Mouse (Mus musculus): ENCODE results near the gene Gsc2. TPM values are rescaled to one million over a fixed set of nuclear protein-coding genes. Genes with fewer than 3 reads are reported as not detected.

The Gsc2 gene
- not detected for polyA plus RNA-seq (2017; shearing (Covaris generic))

DNA sequence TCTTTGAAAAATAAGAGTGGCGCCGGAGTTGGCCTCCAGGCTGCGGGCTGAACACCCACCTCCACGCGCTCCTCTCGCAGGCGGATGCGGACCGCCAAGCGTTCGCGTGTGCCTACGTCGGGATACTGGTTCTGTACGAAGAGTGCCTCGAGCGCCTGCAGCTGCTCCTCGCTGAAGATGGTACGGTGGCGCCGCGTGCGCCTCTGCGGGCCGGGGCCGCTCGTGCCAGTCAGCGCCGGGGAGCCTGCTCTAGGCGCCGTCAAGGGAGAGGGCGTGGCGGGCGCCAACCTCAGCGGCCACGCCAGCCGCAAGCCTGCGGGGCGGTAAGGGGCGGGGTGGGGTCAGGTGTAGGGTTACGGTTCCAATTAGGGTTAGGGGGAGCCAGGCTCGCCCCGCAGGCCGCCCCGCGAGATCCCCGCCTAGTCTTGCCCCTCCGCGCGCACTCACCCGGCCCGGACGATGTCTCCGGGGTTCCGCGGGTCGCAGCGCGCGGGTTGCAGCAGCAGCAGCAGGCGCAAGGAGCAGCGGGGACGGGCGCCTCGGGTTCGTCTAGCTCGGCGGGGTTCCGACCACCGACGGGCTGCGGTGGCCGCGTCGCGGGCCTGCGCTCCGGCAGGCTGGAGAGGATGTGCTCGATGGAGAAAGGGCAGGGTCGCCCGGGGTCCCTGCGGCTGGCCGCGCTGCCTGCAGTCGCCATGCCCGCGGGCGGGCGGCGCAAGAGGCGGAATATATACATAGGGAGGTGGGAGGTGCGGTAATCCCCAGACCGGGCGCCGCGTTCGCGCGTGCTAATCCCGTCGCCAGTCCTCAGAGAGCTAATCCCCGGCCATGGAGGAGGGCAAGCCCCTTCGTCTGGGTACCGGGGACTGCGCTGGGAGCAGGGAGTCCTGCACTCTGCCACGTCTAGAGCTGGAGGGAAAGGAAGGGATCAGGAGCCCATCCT lies at the start of gene Gsc2:
Gene Gsc2, minus strand, starts transcription at position 753 of the 943 bp plus-strand sequence.

DNA sequence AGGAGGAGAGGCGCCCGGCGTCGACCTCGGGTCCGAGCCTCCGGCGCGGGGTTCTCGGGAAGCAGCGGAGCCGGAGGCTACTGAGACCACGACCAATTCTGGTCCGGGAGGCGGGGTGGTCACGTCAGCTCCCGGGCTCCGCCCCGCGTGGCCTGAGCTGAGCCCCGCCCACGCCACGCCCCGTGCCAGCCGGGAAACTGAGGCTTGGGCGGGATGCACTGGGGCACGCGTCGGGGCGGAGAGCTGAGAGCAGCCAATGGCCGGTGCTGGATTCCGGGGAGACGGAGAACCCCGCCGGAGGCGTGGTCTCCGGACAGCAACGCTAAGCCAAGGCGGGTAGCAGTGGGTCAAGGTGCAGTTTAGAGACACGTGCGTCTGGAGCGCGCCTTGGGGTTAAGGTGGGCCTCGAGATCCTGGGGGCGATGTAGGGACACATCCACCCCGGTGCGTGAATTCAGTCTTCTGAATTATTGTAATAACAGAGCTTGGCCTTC lies 13.3 kb upstream of the Gsc2 start, which contains the start of gene Slc25a1:
Gene Slc25a1, minus strand, starts transcription at position 133 of the 494 bp plus-strand sequence.

DNA sequence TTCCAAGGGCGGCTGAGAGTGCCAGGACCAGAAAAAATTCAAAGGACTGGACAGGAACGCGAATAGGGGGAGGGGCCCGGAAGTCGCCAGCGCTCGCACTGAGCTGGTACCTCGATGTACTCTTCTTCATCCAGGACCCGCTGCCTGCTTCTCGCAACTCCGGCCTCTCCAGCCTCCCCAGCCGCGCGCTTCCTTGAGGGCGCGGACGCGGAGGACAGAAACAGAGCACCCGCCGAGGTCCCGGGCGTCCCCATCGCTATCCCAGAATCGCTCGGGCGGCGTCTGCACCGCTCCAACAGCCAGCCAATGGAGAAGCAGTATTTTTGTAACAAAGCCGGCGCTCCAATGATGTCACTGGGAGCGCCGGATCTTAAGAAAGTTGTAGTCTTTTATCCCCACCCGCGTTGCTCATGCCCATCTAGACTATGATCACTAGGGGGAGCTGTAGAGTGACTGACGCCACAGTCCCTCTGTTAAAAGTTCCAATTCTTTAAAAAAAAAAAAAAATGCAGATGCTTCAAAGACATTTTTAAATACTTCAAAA lies 3.7 kb downstream of the Gsc2 start, which contains the start of gene Ess2:
Gene Ess2, minus strand, starts transcription at position 297 of the 544 bp plus-strand sequence.

DNA sequence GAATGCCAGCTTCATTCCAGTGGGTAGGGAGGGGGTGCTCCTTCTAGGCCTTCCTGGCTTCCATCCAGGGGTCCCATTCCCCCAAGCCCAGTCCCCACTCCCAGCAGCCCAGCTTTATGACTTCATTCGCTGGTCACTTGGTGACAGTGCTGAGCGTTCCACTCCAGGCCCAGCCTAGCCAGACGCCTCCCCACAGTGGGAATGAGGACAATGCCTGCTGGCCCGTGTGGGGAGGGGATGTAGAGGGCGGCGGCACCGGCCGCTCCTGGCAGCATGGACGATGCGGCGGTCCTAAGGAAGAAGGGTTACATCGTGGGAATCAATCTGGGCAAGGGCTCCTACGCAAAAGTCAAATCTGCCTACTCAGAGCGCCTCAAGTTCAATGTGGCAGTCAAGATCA lies 16.4 kb downstream of the Gsc2 start, which contains the start of the genes Dgcr2 and Tssk2:
Gene Dgcr2, minus strand, starts transcription at position 101 of the 400 bp plus-strand sequence.
Gene Tssk2, plus strand, starts transcription at position 176 of the 400 bp plus-strand sequence.

DNA sequence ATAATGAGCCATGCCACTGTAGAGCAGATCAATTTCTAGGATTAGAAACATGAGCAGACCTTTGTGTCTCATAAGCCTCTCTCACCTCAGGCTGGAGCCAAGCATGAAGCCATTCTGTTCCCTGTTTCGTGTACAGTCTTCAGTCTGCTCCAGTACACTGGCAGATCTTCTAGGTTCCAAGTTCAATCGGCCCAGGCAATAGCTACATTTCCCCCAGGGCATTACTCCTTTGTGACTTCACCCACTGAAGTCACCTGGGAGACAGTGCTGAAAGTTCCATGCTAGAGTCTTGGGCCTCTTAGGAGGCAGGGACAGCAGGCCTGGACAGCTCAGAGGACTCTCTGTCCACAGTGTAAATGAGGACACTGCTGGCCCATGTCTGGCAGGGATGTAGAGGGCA lies 20.9 kb downstream of the Gsc2 start, which contains the start of gene Tssk1:
Gene Tssk1, plus strand, starts transcription at position 301 of the 400 bp plus-strand sequence.

DNA sequence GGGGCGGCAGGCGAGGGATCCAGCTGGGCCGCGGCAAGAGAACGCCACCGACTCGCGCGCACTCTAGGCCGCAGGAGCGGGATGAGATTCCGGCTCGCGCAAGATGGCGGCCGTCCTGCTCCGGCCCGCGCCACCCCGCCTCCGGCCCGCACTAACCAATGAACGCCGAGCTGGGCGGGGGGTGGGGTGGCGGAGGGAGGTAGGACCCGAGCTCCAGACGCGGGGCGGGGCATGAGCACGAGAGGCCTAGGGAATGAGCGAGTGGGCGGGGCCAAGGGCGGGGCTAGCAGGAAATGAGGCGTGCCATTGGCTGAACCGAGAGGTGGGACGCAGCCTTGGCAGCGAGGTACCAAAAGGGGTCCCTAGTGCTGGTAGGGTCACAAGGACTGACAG lies 23.3 kb downstream of the Gsc2 start, which contains the start of gene Gm20518:
Gene Gm20518, minus strand, starts transcription at position 105 of the 393 bp plus-strand sequence.

Other genes with a start within 250 kb of the Gsc2 start
- 134 TPM for gene Med15, start 182.2 kb downstream of the Gsc2 start, polyA plus RNA-seq (2017; shearing (Covaris generic))
- 19.7 TPM for gene Klhl22, start 155.4 kb downstream of the Gsc2 start, polyA plus RNA-seq (2017; shearing (Covaris generic))
- not detected for gene Scarf2, start 117.8 kb downstream of the Gsc2 start, polyA plus RNA-seq (2017; shearing (Covaris generic))
- gene B830017H08Rik, start 81.9 kb downstream of the Gsc2 start, polyA plus RNA-seq (2017; shearing (Covaris generic)), result 0.28 TPM
- 2.7 TPM for gene Car15, start 76.7 kb downstream of the Gsc2 start, polyA plus RNA-seq (2017; shearing (Covaris generic))
- gene Gm20518, start 23.4 kb downstream of the Gsc2 start, polyA plus RNA-seq (2017; shearing (Covaris generic)), result 0.34 TPM
- 0.05 TPM for gene Tssk1, start 20.8 kb downstream of the Gsc2 start, polyA plus RNA-seq (2017; shearing (Covaris generic))
- 63.7 TPM for gene Dgcr2, start 16.5 kb downstream of the Gsc2 start, polyA plus RNA-seq (2017; shearing (Covaris generic))
- gene Tssk2, start 16.4 kb downstream of the Gsc2 start, polyA plus RNA-seq (2017; shearing (Covaris generic)), result not detected
- gene Ess2, start 3.7 kb downstream of the Gsc2 start, polyA plus RNA-seq (2017; shearing (Covaris generic)), result 75.6 TPM
- gene Slc25a1, start 13.2 kb upstream of the Gsc2 start, polyA plus RNA-seq (2017; shearing (Covaris generic)), result 58.4 TPM
- gene Vpreb2, start 65.4 kb upstream of the Gsc2 start, polyA plus RNA-seq (2017; shearing (Covaris generic)), result not detected
- gene Dgcr6, start 137.8 kb upstream of the Gsc2 start, polyA plus RNA-seq (2017; shearing (Covaris generic)), result 34.4 TPM
- 4.8 TPM for gene Prodh, start 175.1 kb upstream of the Gsc2 start, polyA plus RNA-seq (2017; shearing (Covaris generic))
- gene Rtn4r, start 212.6 kb upstream of the Gsc2 start, polyA plus RNA-seq (2017; shearing (Covaris generic)), result not detected